Mouse (Mus musculus) kidney, adult 2 months (tissue): ENCODE measurements around the gene Cyp2c69. TPM values are rescaled to one million over a fixed set of nuclear protein-coding genes. Genes with fewer than 3 reads are reported as not detected.

Experiments used
- polyA plus RNA-seq: library from polyadenylated mRNA; depleted of rRNA; stranded (reverse); fragments of >200 nt; gene quantifications from 2 replicates; pipeline ENCODE4 v1.2.3, GENCODE M21; 2012; rRNA removed

Gene Cyp2c69
- polyA plus RNA-seq, 1 experiment = 0.99 TPM

Other genes starting within 250 kb of the Cyp2c69 start
- gene Cyp2c67, start 237.7 kb downstream of the Cyp2c69 start, polyA plus RNA-seq = not detected in 2 replicates
- 0.35 and 0.64 TPM in 2 replicates for gene Cyp2c68, start 145.7 kb downstream of the Cyp2c69 start, polyA plus RNA-seq
- gene Cyp2c40, start 74.0 kb downstream of the Cyp2c69 start, polyA plus RNA-seq = not detected in 2 replicates
- 0.04 TPM in 1 of 2 replicates, not detected in the other for gene Cyp2c37, start 105.6 kb upstream of the Cyp2c69 start, polyA plus RNA-seq
- gene Cyp2c54, start 187.0 kb upstream of the Cyp2c69 start, polyA plus RNA-seq = not detected in 2 replicates
- 0.15 TPM in 1 of 2 replicates, not detected in the other for gene Cyp2c50, start 202.9 kb upstream of the Cyp2c69 start, polyA plus RNA-seq